Mouse (Mus musculus): Measurements from ENCODE around the gene Phpt1. TPM values are rescaled to one million over a fixed set of nuclear protein-coding genes. Genes with fewer than 3 reads are reported as not detected.

Phpt1 gene
- polyA plus RNA-seq (2012; rRNA removed) = 181 and 195 TPM in 2 replicates

DNA sequence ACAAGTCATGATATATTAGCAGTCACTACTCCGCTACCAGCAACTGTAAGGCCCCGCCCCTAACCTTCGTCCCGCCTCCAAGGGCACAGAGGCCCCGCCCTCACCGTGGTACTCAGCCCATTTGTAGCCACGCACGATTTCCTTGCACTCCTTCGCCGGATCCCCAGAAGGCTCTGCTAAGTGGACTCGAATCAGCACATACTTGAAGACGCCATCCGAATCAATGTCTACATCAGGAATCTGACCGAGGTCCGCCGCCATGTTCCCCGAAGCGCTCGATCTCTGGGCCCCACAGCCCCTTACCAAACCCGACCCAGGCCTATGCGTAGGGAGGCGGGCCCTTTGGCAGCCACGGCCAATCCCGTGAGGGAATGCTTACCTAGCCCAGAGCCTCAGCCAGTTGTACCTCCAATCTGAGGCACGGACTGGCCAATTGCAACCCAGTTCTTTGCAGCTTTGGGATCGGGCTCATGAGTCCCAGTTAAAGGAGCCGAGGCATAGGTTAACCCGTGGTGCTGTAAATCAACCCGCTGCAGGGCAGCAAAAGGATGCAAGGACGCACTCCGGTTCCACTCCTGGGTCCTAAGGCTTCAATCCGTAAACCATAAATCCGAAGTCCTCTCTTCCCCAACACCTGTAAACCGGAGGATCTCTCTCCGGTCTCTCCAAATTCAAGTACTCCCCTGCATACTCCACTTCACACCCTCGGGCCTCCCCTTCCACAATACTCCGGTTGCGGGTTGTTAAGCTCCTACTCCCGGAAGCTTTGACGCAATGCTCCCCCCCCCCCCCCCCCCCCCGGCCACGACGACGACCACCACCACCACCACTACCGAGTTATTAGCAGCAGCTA, at the start of gene Phpt1, which contains the start of gene Mamdc4:
Phpt1 (minus strand) TSS at position 646 of the 853 bp plus-strand sequence.
Mamdc4 (minus strand) TSS at position 267 of the 853 bp plus-strand sequence.

GRCm38 (mm10) chr2:25621229-25622200, 46.5 kb upstream of the Phpt1 start, which contains the start of gene Tmem141:
Gene Tmem141 (minus strand): TSS chr2:25622005.

DNA sequence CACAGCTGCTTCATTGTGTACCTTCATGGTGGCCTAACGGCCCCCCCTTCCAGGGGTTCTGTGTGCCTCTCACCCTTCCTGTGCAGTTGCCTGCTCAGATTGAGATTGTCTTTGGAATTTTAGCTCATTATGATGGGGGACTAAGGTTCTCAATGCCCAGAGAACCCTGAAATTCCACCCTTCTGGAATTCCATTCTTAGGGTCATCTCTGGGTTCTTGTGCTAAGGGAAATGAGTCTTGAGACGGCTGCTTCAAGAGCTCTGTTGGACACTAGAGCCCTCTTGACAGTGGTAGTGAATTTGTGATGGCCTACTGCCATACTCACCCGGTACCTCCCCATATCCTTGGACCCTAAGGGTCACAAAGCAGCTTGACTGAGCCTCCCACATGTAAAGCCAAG, 42.6 kb upstream of the Phpt1 start, which contains the start of gene Ccdc183:
Ccdc183 (minus strand) TSS at position 101 of the 400 bp plus-strand sequence.

DNA sequence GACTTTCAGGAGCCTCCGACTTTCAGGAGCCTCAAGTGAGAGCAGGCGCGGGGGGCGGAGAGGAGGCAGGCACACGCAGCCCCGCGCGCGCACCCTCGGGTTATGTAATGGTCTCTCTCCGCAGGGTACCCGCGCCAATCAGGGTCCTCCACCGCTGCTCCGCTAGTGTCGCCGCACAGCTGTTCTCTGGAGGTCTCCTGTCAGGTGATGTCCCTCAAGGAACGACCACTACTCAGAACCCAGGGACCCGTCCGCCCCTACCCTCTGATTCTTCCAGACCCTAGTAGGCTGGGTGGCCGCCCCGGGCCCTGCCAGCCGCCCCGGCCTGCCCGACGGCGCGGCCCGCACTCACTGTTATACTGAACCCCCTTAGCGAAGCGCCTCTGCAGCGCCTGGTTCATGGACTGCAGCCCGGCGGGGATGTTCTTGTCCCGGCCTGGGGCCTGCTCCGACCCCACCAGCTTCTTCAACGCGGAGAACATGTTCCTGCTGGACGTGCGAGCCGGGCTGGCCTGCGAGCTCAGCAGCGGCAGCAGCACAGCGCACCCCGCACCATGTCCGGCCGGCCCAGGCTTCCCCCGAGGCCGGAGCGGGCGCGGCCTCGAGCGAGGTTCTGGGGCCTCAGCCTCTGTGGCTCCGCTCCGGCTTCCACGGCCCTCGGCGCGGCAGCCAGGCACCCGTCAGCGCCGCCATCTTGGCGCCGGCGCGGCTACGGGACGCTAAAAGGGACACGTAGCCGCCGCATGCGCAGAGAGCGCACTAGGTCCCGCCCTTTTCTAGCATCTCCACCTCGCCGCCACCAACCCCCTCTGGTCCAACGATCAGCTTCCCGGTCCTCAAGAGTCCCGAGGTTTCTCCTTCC, 33.0 kb upstream of the Phpt1 start, which contains the start of gene Rabl6:
Rabl6 (minus strand) TSS at position 761 of the 862 bp plus-strand sequence.

GRCm38 (mm10) chr2:25581294-25581864, 6.4 kb upstream of the Phpt1 start, which contains the start of gene Ajm1:
Gene Ajm1 (minus strand): TSS chr2:25581757.

GRCm38 (mm10) chr2:25557221-25557963, 17.6 kb downstream of the Phpt1 start, which contains the start of gene Edf1:
Gene Edf1 (plus strand): TSS chr2:25557847.

GRCm38 (mm10) chr2:25546811-25547491, 28.1 kb downstream of the Phpt1 start, which contains the start of gene Traf2:
Gene Traf2 (minus strand): TSS chr2:25546940.

Other genes with a start within 250 kb of the Phpt1 start
- 28.2 and 34.0 TPM in 2 replicates for gene Man1b1, start 242.9 kb downstream of the Phpt1 start, polyA plus RNA-seq (2012; rRNA removed)
- gene Dpp7, start 218.9 kb downstream of the Phpt1 start, polyA plus RNA-seq (2012; rRNA removed) = 48.1 and 51.1 TPM in 2 replicates
- 4.2 and 6.0 TPM in 2 replicates for gene Uap1l1, start 209.5 kb downstream of the Phpt1 start, polyA plus RNA-seq (2012; rRNA removed)
- 29.5 and 39.5 TPM in 2 replicates for gene Sapcd2, start 202.9 kb downstream of the Phpt1 start, polyA plus RNA-seq (2012; rRNA removed)
- gene Entpd2, start 179.3 kb downstream of the Phpt1 start, polyA plus RNA-seq (2012; rRNA removed) = 2.0 and 3.8 TPM in 2 replicates
- 585 and 599 TPM in 2 replicates for gene Npdc1, start 175.9 kb downstream of the Phpt1 start, polyA plus RNA-seq (2012; rRNA removed)
- 0.39 and 0.44 TPM in 2 replicates for gene Fut7, start 152.0 kb downstream of the Phpt1 start, polyA plus RNA-seq (2012; rRNA removed)
- 43.4 and 48.8 TPM in 2 replicates for gene Abca2, start 146.5 kb downstream of the Phpt1 start, polyA plus RNA-seq (2012; rRNA removed)
- 0.74 and 1.3 TPM in 2 replicates for gene Clic3, start 118.4 kb downstream of the Phpt1 start, polyA plus RNA-seq (2012; rRNA removed)
- 122 and 124 TPM in 2 replicates for gene Paxx, start 114.1 kb downstream of the Phpt1 start, polyA plus RNA-seq (2012; rRNA removed)
- gene Ptgds, start 105.2 kb downstream of the Phpt1 start, polyA plus RNA-seq (2012; rRNA removed) = 65.0 and 127 TPM in 2 replicates
- gene Lcn12, start 81.3 kb downstream of the Phpt1 start, polyA plus RNA-seq (2012; rRNA removed) = not detected in 2 replicates
- 37.4 and 43.7 TPM in 2 replicates for gene Fbxw5, start 74.5 kb downstream of the Phpt1 start, polyA plus RNA-seq (2012; rRNA removed)
- 3.2 and 4.1 TPM in 2 replicates for gene C8g, start 73.5 kb downstream of the Phpt1 start, polyA plus RNA-seq (2012; rRNA removed)
- gene Traf2, start 28.3 kb downstream of the Phpt1 start, polyA plus RNA-seq (2012; rRNA removed) = 13.1 and 14.5 TPM in 2 replicates
- 199 and 206 TPM in 2 replicates for gene Edf1, start 17.4 kb downstream of the Phpt1 start, polyA plus RNA-seq (2012; rRNA removed)
- 6.3 and 6.6 TPM in 2 replicates for gene Mamdc4, start 379 bp downstream of the Phpt1 start, polyA plus RNA-seq (2012; rRNA removed)
- gene Ajm1, start 6.5 kb upstream of the Phpt1 start, polyA plus RNA-seq (2012; rRNA removed) = 15.8 and 18.1 TPM in 2 replicates
- 83.7 and 90.9 TPM in 2 replicates for gene Rabl6, start 33.3 kb upstream of the Phpt1 start, polyA plus RNA-seq (2012; rRNA removed)
- gene Ccdc183, start 42.5 kb upstream of the Phpt1 start, polyA plus RNA-seq (2012; rRNA removed) = 0.01 TPM in 1 of 2 replicates, not detected in the other
- gene Tmem141, start 46.8 kb upstream of the Phpt1 start, polyA plus RNA-seq (2012; rRNA removed) = 27.9 and 35.4 TPM in 2 replicates
- gene Fcna, start 52.8 kb upstream of the Phpt1 start, polyA plus RNA-seq (2012; rRNA removed) = 1.1 TPM in 2 replicates
- gene Lcn8, start 77.9 kb upstream of the Phpt1 start, polyA plus RNA-seq (2012; rRNA removed) = not detected in 2 replicates
- gene Lcn5, start 82.7 kb upstream of the Phpt1 start, polyA plus RNA-seq (2012; rRNA removed) = not detected in 2 replicates
- gene Lcn6, start 101.6 kb upstream of the Phpt1 start, polyA plus RNA-seq (2012; rRNA removed) = not detected in 2 replicates
- not detected in 2 replicates for gene Lcn10, start 107.5 kb upstream of the Phpt1 start, polyA plus RNA-seq (2012; rRNA removed)
- not detected in 2 replicates for gene Obp2a, start 124.8 kb upstream of the Phpt1 start, polyA plus RNA-seq (2012; rRNA removed)
- gene Bmyc, start 131.5 kb upstream of the Phpt1 start, polyA plus RNA-seq (2012; rRNA removed) = 70.7 and 77.4 TPM in 2 replicates
- gene Obp2b, start 161.8 kb upstream of the Phpt1 start, polyA plus RNA-seq (2012; rRNA removed) = not detected in 2 replicates
- not detected in 2 replicates for gene Lcn3, start 190.3 kb upstream of the Phpt1 start, polyA plus RNA-seq (2012; rRNA removed)
- gene Lcn11, start 201.8 kb upstream of the Phpt1 start, polyA plus RNA-seq (2012; rRNA removed) = not detected in 2 replicates
- not detected in 2 replicates for gene Gm13539, start 207.0 kb upstream of the Phpt1 start, polyA plus RNA-seq (2012; rRNA removed)
- not detected in 2 replicates for gene Glt6d1, start 240.6 kb upstream of the Phpt1 start, polyA plus RNA-seq (2012; rRNA removed)
- not detected in 2 replicates for gene Lcn9, start 247.9 kb upstream of the Phpt1 start, polyA plus RNA-seq (2012; rRNA removed)

Measured in central nervous system, embryonic 14 days (tissue).